Mouse (Mus musculus): ENCODE results near the gene Tacc3.

Gene Tacc3

GRCm38 (mm10) chr5:33696430-33696829, 38.5 kb downstream of the Tacc3 start:
- CTCF ChIA-PET: interaction anchor here in 2 of 4 experiments (0.8 to 2.2 kb wide), 6 partner anchors 10 to 41 kb away, joined by 3 to 8 read pairs (median 3); no protein-coding TSS in a partner anchor
- POLR2A ChIA-PET: interaction anchor here (0.5 to 5.7 kb wide), 20 partner anchors 9 to 161 kb away, joined by 3 to 35 read pairs (median 4); partner anchors contain the start of genes Slbp (in 3 of the 4), Fam53a (in 1 of the 4), Fgfr3 (in 1 of the 4) and Gm9903 (in 1 of the 4)

- POLR2A ChIA-PET: interaction anchor here in 2 of 4 experiments (1.4 to 17.5 kb wide), 3 partner anchors 12 to 46 kb away, joined by 3 to 152 read pairs (median 6); partner anchors contain the start of genes Fgfr3 (in 1 of the 2) and Slbp (in 1 of the 2)
- CTCF ChIA-PET: interaction anchor here in 3 of 4 experiments (0.6 to 2.0 kb wide), 8 partner anchors 9 to 154 kb away, joined by 3 to 8 read pairs (median 5); partner anchors contain the start of gene Fgfr3 (in 1 of the 3)
Measured at GRCm38 (mm10) chr5:33697534-33697933, 39.6 kb downstream of the Tacc3 start.

- ChIA-PET POLR2A (interaction anchor here in 2 of 4 experiments (0.7 to 17.5 kb wide), 7 partner anchors 12 to 46 kb away, joined by 3 to 152 read pairs (median 4); partner anchors contain the start of genes Fgfr3 (in 1 of the 2) and Slbp (in 1 of the 2)), CTCF (interaction anchor here in 3 of 4 experiments (0.6 to 2.0 kb wide), 11 partner anchors 10 to 197 kb away, joined by 3 to 8 read pairs (median 4); partner anchors contain the start of gene Fgfr3 (in 1 of the 3))
Measured at GRCm38 (mm10) chr5:33697947-33698512, 40.1 kb downstream of the Tacc3 start.

- ChIA-PET CTCF (interaction anchor here in 3 of 4 experiments (0.6 to 2.0 kb wide), 8 partner anchors 10 to 196 kb away, joined by 3 to 7 read pairs (median 4); partner anchors contain the start of gene Fgfr3 (in 1 of the 3)), POLR2A (interaction anchor here in 2 of 4 experiments (0.7 to 17.5 kb wide), 7 partner anchors 13 to 47 kb away, joined by 3 to 152 read pairs (median 4); partner anchors contain the start of genes Fgfr3 (in 1 of the 2) and Slbp (in 1 of the 2))
Measured at GRCm38 (mm10) chr5:33698669-33699068, 40.7 kb downstream of the Tacc3 start.

- CTCF ChIA-PET: interaction anchor here in 1 of 4 experiments (1.5 kb wide), 1 partner anchor 25 kb away, joined by 3 read pairs; no protein-coding TSS in a partner anchor
- POLR2A ChIA-PET: interaction anchor here in 1 of 4 experiments (2.2 to 17.5 kb wide), 2 partner anchors 23 to 38 kb away, joined by 6 to 152 read pairs; partner anchors contain the start of gene Fgfr3
Measured at GRCm38 (mm10) chr5:33700010-33700409, 42.1 kb downstream of the Tacc3 start.

GRCm38 (mm10) chr5:33701832-33702231, 43.9 kb downstream of the Tacc3 start:
- ChIA-PET POLR2A (interaction anchor here in 2 of 4 experiments (1.1 to 17.5 kb wide), 5 partner anchors 11 to 29 kb away, joined by 3 to 152 read pairs (median 3); partner anchors contain the start of gene Fgfr3 (in 2 of the 2)), CTCF (interaction anchor here in 1 of 4 experiments (1.3 kb wide), 1 partner anchor 15 kb away, joined by 3 read pairs; no protein-coding TSS in a partner anchor)

GRCm38 (mm10) chr5:33703999-33704398, 46.1 kb downstream of the Tacc3 start:
- ChIA-PET POLR2A (interaction anchor here in 1 of 4 experiments (0.6 to 17.5 kb wide), 5 partner anchors 8 to 78 kb away, joined by 3 to 152 read pairs (median 5); partner anchors contain the start of genes Fgfr3 and Letm1), CTCF (interaction anchor here in 2 of 4 experiments (0.6 to 1.9 kb wide), 2 partner anchors 34 to 1662 kb away, joined by 6 read pairs; no protein-coding TSS in a partner anchor)

- POLR2A ChIA-PET: interaction anchor here in 3 of 4 experiments (0.6 to 17.5 kb wide), 18 partner anchors 9 to 647 kb away, joined by 3 to 152 read pairs (median 4); partner anchors contain the start of genes Slbp (in 3 of the 3), Fam53a (in 1 of the 3), Fgfr3 (in 1 of the 3) and Gm9903 (in 1 of the 3)
- CTCF ChIA-PET: interaction anchor here in 3 of 4 experiments (0.7 to 2.0 kb wide), 7 partner anchors 9 to 33 kb away, joined by 3 to 6 read pairs (median 3); no protein-coding TSS in a partner anchor
Measured at GRCm38 (mm10) chr5:33704945-33705611, 47.1 kb downstream of the Tacc3 start.

GRCm38 (mm10) chr5:33705612-33706349, 47.9 kb downstream of the Tacc3 start:
- ChIA-PET CTCF (interaction anchor here in 3 of 4 experiments (0.7 to 2.0 kb wide), 9 partner anchors 10 to 33 kb away, joined by 3 to 6 read pairs (median 3); no protein-coding TSS in a partner anchor), POLR2A (interaction anchor here in 3 of 4 experiments (0.6 to 17.5 kb wide), 17 partner anchors 10 to 647 kb away, joined by 3 to 152 read pairs (median 3); partner anchors contain the start of genes Slbp (in 3 of the 3), Fgfr3 (in 2 of the 3), Fam53a (in 1 of the 3) and Gm9903 (in 1 of the 3))

GRCm38 (mm10) chr5:33706350-33706629, 48.4 kb downstream of the Tacc3 start:
- ChIA-PET POLR2A (interaction anchor here in 3 of 4 experiments (0.7 to 17.5 kb wide), 7 partner anchors 12 to 54 kb away, joined by 3 to 152 read pairs (median 4); partner anchors contain the start of genes Fgfr3 (in 2 of the 3) and Slbp (in 1 of the 3)), CTCF (interaction anchor here in 2 of 4 experiments (0.6 to 2.0 kb wide), 6 partner anchors 10 to 32 kb away, joined by 3 to 6 read pairs (median 4); no protein-coding TSS in a partner anchor)

- CTCF ChIA-PET: interaction anchor here in 3 of 4 experiments (0.6 to 1.8 kb wide), 3 partner anchors 31 to 177 kb away, joined by 3 to 4 read pairs (median 3); no protein-coding TSS in a partner anchor
- POLR2A ChIA-PET: interaction anchor here in 3 of 4 experiments (0.6 to 17.5 kb wide), 6 partner anchors 11 to 274 kb away, joined by 3 to 152 read pairs (median 3); partner anchors contain the start of genes Fgfr3 (in 1 of the 3) and Slbp (in 1 of the 3)
Measured at GRCm38 (mm10) chr5:33707163-33707562, 49.2 kb downstream of the Tacc3 start.

GRCm38 (mm10) chr5:33709037-33709436, 51.1 kb downstream of the Tacc3 start:
- POLR2A ChIA-PET: interaction anchor here in 2 of 4 experiments (1.0 to 17.5 kb wide), 4 partner anchors 13 to 36 kb away, joined by 3 to 152 read pairs (median 4); partner anchors contain the start of gene Fgfr3 (in 1 of the 2)
- CTCF ChIA-PET: interaction anchor here in 2 of 4 experiments (0.7 kb wide), 2 partner anchors 11 to 34 kb away, joined by 3 to 4 read pairs; no protein-coding TSS in a partner anchor

GRCm38 (mm10) chr5:33712550-33712949, 54.6 kb downstream of the Tacc3 start:
- ChIA-PET POLR2A (interaction anchor here in 2 of 4 experiments (1.0 to 17.5 kb wide), 3 partner anchors 9 to 11 kb away, joined by 3 to 152 read pairs (median 4); partner anchors contain the start of gene Fgfr3 (in 2 of the 2)), CTCF (no interaction called here)

GRCm38 (mm10) chr5:33715182-33715581, 57.3 kb downstream of the Tacc3 start:
- POLR2A ChIA-PET: interaction anchor here in 2 of 4 experiments (0.6 to 0.7 kb wide), 2 partner anchors 19 to 1390 kb away, joined by 3 read pairs; no protein-coding TSS in a partner anchor
- CTCF ChIA-PET: interaction anchor here in 2 of 4 experiments (1.1 to 1.8 kb wide), 2 partner anchors 21 to 23 kb away, joined by 4 read pairs; no protein-coding TSS in a partner anchor

- CTCF ChIA-PET: interaction anchor here (0.6 to 1.8 kb wide), 10 partner anchors 10 to 569 kb away, joined by 3 to 9 read pairs (median 4); no protein-coding TSS in a partner anchor
- POLR2A ChIA-PET: interaction anchor here in 2 of 4 experiments (0.9 to 14.2 kb wide), 5 partner anchors 11 to 58 kb away, joined by 3 to 152 read pairs (median 3); partner anchors contain the start of genes Tacc3 (in 1 of the 2) and Tmem129 (in 1 of the 2)
Measured at GRCm38 (mm10) chr5:33716467-33716866, 58.5 kb downstream of the Tacc3 start.

- CTCF ChIA-PET: interaction anchor here in 3 of 4 experiments (0.6 to 1.5 kb wide), 3 partner anchors 8 to 1579 kb away, joined by 3 to 5 read pairs (median 5); no protein-coding TSS in a partner anchor
- POLR2A ChIA-PET: interaction anchor here in 2 of 4 experiments (1.0 to 14.2 kb wide), 6 partner anchors 9 to 35 kb away, joined by 3 to 152 read pairs (median 4); no protein-coding TSS in a partner anchor
Measured at GRCm38 (mm10) chr5:33718460-33718859, 60.5 kb downstream of the Tacc3 start.
